Mouse (Mus musculus) bone marrow, adult 2 months (tissue): ENCODE measurements at regions not wholly inside any gene's neighbourhood (a gene's known extent, or its start where the extent isn't known, plus 50 kb on each side); places are given as distances from the start of the nearest gene placed in this dataset.

Experiments used
- H3K27ac ChIP-seq: fragments of 200-500 bp; 2 replicates; pipeline ENCODE4 v1.5.1; 2012; ENCODE audit warnings: low read depth, mild to moderate bottlenecking, control low read depth, inconsistent platforms, low read length; ENCODE audit not compliant: control insufficient read depth, poor library complexity, insufficient read depth
- H3K4me1 ChIP-seq: fragments of 200-500 bp; 2 replicates; pipeline ENCODE4 v1.6.1; 2011; ENCODE audit warnings: low read length; ENCODE audit not compliant: control insufficient read depth, insufficient read depth
- H3K4me3 ChIP-seq: fragments of 200-500 bp; replicated peaks from 2 replicates; pipeline ENCODE3; 2011; ENCODE audit warnings: mild to moderate bottlenecking, low read depth, low read length, control low read depth; ENCODE audit not compliant: control insufficient read depth
- CTCF ChIP-seq: fragments of 200-500 bp; IDR thresholded peaks from 2 replicates; pipeline ENCODE4 v1.5.1; 2011; ENCODE audit warnings: low read length, control low read depth; ENCODE audit not compliant: control insufficient read depth, insufficient read depth
- POLR2A ChIP-seq: fragments of 200-500 bp; IDR thresholded peaks from 2 replicates; pipeline ENCODE4 v1.6.1; 2011; ENCODE audit warnings: low read depth, mild to moderate bottlenecking, control low read depth, low read length, borderline replicate concordance; ENCODE audit not compliant: control insufficient read depth
- WGBS: fragments of 180-500 bp; shearing (Covaris S2); methylation state at CpG from one replicate; pipeline ENCODE4 v1.1.7; 2018; 5-methylcytosine and 5-hydroxymethylcytosine counted together

DNA sequence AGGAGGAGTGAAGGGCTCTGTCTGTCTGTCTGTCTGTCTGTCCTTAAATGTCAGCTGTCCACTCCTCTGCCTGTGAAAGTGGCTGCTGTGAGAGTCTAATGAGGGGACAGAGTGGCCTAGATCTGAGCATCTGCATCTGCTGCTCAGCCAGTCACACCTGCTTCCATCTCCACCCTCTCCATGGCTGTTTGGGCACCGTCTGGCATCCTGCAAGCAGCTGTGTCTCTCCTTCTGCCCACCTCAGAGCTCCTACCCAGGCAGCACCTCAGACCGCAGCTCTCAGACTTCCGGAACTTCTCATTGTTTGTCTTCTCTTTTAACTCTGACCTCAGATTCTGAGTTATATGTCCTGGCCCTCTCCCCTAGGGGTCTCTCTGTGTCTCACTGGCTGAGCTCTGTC, 159.2 kb downstream of the Gm26897 start:
- H3K4me3 ChIP-seq = no peak overlapping the region
- WGBS = 28% methylated on average over 3 of the region's 3 CpGs
- H3K27ac ChIP-seq = no peak overlapping the region
- no peaks in the 10 kb centered on the region; the same call in 1 of the 2 replicates for H3K4me1 ChIP-seq
- no peak for TF ChIP-seq POLR2A
- TF ChIP-seq CTCF = no peak

DNA sequence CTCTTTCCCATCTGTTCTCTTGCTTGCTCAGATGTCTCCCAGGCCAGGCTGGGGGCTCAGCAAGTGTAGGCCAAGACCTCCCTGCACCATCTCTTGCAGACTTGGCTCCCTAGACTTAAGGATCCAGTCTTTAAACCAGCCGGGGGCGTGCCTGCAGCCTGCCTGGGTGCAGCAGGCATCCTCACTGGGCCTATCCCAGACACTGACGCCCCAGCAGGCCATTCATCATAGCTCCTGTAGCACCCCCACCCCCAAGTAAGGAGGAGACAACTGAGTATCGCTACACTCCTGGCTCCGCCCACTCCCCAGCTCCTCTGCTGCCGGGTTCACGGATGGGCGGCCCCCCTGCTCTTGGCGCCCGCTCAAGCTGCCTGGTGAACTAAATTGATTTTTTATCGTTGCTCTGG, 160.2 kb downstream of the Gm26897 start:
- Histone ChIP-seq H3K4me1 (no peaks in the 10 kb centered on the region; the same call in 1 of the 2 replicates), H3K4me3 (no peak overlapping the region), H3K27ac (no peak overlapping the region)
- WGBS = 11% methylated on average over 11 of the region's 11 CpGs
- TF ChIP-seq POLR2A (no peak), CTCF (no peak)

DNA sequence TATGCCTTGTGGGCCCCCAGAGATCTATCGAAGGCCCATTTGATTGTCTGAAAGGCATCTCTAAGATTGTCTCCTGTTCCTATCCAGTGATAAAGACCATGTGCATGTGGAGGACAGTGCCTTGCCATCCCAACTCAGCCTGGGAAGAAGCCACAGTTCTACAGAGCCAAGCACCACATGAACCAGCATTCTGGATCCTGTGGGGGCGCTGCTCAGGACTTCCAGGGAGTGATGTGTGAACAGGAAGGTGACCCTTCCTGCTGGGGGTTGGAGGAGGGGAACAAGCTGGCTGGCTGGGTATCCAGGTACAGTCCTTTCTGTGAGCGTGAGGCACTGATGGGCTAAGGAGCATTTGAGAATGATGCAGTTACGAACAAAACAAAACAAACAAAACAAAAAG, 163.8 kb downstream of the Gm26897 start:
- H3K27ac ChIP-seq = no peak overlapping the region
- WGBS = 47% methylated on average over 4 of the region's 4 CpGs
- H3K4me3 ChIP-seq = no peak overlapping the region
- H3K4me1 ChIP-seq = no peaks in the 10 kb centered on the region; the same call in 1 of the 2 replicates
- TF ChIP-seq POLR2A (no peak), CTCF (no peak)

DNA sequence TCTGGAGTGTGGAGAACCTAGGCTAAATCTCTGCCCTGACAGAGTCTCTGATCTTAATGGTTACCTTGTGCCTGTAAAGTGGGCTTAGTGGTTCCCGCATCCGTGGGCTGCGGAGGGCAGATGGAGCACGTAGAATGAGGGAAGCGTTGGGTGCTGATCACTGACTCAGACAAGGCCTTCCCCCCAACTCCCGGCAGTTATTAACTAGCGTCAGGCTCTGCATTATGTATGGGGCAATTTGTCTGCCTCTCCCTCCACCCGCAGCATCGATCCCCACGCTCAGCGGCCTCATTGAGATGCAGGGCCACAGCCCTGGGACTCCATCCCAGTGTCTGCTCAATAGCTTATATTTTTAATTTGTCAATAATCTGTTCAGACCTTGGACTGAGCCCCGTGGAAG, 164.8 kb downstream of the Gm26897 start:
- 73% methylated on average over 12 of the region's 12 CpGs for WGBS
- Histone ChIP-seq H3K4me1 (no peaks in the 10 kb centered on the region), H3K27ac (no peak overlapping the region), H3K4me3 (no peak overlapping the region)
- no peak for TF ChIP-seq POLR2A
- TF ChIP-seq CTCF = no peak

DNA sequence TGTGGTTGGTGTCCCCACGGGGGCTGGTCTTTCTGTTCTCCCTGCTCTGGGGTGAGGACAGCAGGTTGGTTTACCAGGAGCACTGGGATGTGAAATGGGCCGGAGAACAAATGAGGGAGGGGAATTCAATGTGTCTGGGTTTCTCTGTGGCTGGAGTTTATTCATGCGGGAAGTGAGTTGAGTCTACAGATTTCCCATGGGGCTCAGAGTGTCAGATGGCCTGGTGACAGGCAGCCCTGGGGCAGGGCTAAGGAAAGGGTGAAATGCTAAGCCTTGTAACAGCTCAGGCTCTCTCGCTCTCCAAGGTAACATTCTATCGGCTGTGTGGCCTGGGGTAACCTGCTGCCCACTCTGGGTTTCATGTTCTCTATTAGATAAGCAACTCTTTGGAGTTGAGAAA, 167.5 kb downstream of the Gm26897 start:
- Histone ChIP-seq H3K4me3 (no peak overlapping the region), H3K4me1 (no peaks in the 10 kb centered on the region), H3K27ac (no peak overlapping the region)
- TF ChIP-seq POLR2A = no peak
- no peak for TF ChIP-seq CTCF
- 64% methylated on average over 5 of the region's 5 CpGs for WGBS

DNA sequence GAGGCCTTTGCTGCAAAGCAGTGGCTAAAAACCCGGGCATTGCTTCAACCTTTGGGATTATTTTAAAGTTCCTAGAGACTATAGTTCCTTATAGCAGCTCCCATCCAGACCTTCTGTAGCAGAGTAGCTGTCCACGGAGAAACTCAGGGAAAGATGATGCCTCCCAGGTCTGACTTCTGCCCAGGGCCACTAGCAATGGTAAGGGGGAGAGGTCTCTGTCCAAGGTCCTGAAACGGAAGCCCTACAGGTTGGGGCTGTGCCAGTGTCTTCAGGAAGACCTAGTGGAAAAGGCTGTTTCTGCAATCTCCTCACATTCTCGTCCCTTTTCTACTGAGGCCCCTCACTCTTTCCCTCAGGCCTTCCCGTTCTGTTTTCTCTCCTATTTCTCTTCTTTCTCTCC, 168.0 kb downstream of the Gm26897 start:
- 18% methylated on average over 5 of the region's 5 CpGs for WGBS
- TF ChIP-seq POLR2A = no peak
- no peak for TF ChIP-seq CTCF
- no peaks in the 10 kb centered on the region for H3K4me1 ChIP-seq

DNA sequence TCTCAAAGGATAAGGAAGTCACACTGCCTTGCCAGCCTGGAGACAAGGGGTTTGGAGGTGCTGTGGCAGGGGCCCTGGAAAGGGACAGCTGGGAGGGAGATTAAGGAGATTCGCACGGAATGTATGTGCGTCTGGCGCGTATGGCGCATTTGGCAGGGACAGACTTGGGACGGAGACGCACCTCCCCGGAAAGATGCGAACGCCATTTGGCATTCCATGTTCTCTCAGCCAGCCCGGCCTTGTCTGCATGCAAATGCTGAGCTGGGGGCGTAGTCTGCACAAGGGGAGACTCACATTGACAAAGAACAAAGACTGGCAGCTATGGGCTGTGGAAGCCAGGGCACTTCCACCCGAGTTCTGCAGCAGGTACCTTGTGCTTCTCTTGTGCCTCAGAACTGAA, 174.4 kb downstream of the Gm26897 start:
- H3K27ac ChIP-seq = no peak overlapping the region
- TF ChIP-seq CTCF (no peak), POLR2A (no peak)
- H3K4me1 ChIP-seq = no peaks in the 10 kb centered on the region
- 83% methylated on average over 14 of the region's 14 CpGs for WGBS
- H3K4me3 ChIP-seq = no peak overlapping the region

More for the DNA sequence above, 168.0 kb downstream of the Gm26897 start:
- Histone ChIP-seq H3K27ac (no peak overlapping the region), H3K4me3 (no peak overlapping the region)

DNA sequence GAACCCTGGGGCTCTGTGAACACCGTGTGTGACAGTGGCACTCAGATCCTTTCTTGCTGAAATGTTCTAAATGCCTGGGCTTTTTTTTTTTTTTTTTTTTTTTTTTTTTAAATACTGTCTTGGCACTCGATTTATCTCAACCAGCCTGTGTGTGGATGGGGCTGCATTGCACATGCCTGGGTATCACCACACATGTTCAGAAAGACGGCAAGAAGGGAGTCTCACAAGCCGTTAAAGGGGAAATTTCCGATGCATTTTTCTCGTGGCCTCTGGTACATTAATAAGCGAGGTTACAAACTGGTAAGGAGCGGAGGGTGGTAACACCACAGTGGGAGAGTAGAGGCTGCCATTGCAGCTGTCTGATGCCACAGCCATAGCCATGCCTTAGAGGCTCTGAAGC, 176.8 kb downstream of the Gm26897 start:
- Histone ChIP-seq H3K27ac (no peak overlapping the region), H3K4me3 (no peak overlapping the region), H3K4me1 (no peaks in the 10 kb centered on the region)
- WGBS = 62% methylated on average over 8 of the region's 8 CpGs
- no peak for TF ChIP-seq POLR2A
- no peak for TF ChIP-seq CTCF

DNA sequence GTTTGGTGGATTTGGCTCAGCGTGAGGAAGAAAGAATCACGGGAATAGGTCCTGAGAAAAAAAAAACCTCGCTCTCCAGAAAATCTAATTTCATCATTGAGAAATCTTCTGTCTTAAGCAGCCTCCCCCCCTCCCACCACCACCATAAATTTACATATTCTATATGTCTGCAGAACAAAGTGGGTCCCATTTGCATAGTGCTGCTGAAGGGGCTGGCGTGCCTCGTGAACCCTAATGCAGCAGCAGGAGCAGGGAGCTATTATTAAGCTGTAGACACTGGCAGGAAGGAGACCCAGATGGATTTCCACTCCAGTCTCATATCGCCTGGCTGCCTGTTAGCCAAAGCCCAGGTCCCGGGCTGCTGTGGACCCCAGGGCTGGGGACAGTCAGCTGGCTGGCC, 179.6 kb downstream of the Gm26897 start:
- 56% methylated on average over 7 of the region's 7 CpGs for WGBS
- H3K4me1 ChIP-seq = no peaks in the 10 kb centered on the region
- H3K27ac ChIP-seq = no peak overlapping the region
- TF ChIP-seq POLR2A (no peak), CTCF (no peak)
- no peak overlapping the region for H3K4me3 ChIP-seq

DNA sequence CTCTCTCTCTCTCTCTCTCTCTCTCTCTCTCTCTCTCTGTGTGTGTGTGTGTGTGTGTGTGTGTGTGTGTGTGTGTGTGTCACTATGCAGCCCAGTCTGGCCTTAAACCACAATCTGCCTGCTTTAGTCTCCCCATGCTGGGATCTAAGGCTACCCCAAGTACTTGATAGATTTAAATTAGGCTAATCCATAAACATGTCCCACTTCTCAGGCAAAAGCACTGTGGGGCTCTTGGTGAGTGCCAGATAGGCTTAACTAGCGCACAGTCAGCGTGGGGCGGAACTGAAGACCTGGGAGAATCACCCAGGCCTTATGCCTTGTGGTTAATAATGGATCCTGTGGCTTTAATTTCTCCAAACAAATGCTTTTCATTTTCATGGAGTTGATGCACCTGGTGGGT, 180.6 kb downstream of the Gm26897 start:
- WGBS = 68% methylated on average over 3 of the region's 3 CpGs
- TF ChIP-seq CTCF (no peak), POLR2A (no peak)
- H3K27ac ChIP-seq = no peak overlapping the region
- H3K4me3 ChIP-seq = no peak overlapping the region
- H3K4me1 ChIP-seq = no peaks in the 10 kb centered on the region
